ENCODE assay signal across 13 mouse cellular contexts in genomic region chr14:41983225-41983624, GRCm38 (mm10). TPM values are rescaled to one million over a fixed set of nuclear protein-coding genes. Genes with fewer than 3 reads are reported as not detected.
"Had no signal": no experiment of that assay in that cellular context is flagged by ENCODE, and none has a peak within 500 bp of the region (broad histone marks: within the 10 kb centered on the region; RNA-seq: fewer than 3 reads in every experiment).

Gene Gm3543 (minus strand): TSS chr14:41983325.

RNA-seq across cellular contexts. Expression of gene Gm3543, which starts in this region (rescaled TPM):
- polyA plus RNA-seq: neural tube, embryonic 12.5 days; neural tube, embryonic 13.5 days; neural tube, embryonic 14.5 days; neural tube, embryonic 15.5 days; small intestine, adult 2 months; spleen, adult 2 months; stomach, embryonic 14.5 days; stomach, embryonic 15.5 days; stomach, embryonic 16.5 days; stomach, postnatal 0 days; thymus, adult 2 months; thymus, postnatal 0 days; urinary bladder, adult 2 months had no signal
